Mouse (Mus musculus): ENCODE measurements around the gene Slc44a1. TPM values are rescaled to one million over a fixed set of nuclear protein-coding genes. Genes with fewer than 3 reads are reported as not detected.

Gene Slc44a1
- polyA plus RNA-seq, 1 experiment from 2014 or later = 21.4 TPM

DNA sequence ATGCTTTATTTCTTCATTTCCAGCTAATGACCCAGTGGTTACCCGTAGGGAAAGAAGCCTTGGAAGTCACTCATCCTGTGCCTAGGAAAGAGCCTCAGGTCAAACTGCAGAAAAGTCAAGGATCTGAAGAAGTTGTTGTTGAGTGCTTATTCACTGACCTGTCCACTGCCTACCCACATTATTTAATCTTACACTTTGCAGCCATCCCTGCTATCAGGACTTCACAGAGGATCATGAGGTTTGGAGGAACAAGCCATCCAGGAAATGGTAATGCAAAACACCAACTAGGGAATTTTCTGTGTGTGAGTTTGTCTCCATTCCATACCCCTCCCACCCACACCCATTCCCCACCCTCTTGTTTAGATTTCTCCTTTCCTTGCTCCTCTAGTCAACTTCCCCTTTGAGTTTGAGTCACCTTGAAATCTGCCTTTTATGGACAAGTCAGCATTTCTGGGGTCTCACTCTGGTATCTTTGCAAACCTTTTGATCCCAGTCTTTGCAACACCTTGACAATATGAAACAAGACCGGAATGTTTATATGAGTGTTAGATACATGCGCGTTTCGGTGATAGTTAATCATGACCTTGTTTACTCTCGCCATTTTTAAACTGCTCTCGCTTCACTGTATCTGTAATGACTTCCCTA lies 1.3 kb upstream of the Slc44a1 start:
- Histone ChIP-seq H3K9ac (no peak overlapping the region), H3K27ac (no peak overlapping the region), H3K9me3 (replicated peaks) (no peaks in the 10 kb centered on the region), H3K4me3 (no peak overlapping the region), H3K4me1 (peaks cover 25% of the 10 kb centered on the region), H3K27me3 (peaks cover 8% of the 10 kb centered on the region; the same call in 1 of the 2 replicates), H3K4me2 (replicated peaks) (peak overlapping the region; percentile 99; the same call in 1 of the 2 replicates), H3K36me3 (no peaks in the 10 kb centered on the region)
- no peak for ATAC-seq (ENCODE audit: low FRiP score)
- WGBS = 84% methylated on average over 7 of the region's 7 CpGs

DNA sequence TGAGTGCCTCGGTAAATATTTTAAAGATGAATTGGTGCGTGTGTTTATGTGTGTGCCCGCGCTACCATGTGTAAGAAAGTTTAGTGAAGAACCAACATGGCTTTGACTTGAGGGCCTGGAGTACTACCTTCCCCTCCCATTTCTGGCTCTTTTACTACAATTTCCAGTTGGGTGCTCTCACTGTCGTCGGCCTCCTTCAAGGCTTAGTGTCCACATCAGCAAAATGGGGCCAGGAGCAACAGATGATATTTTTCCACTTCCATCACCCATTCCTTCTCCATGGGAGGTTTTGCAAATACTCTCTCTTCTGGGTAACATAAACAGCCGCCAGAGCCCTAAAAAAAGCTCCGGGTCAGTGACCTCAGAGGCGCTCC lies 590 bp upstream of the Slc44a1 start:
- Histone ChIP-seq H3K4me1 (peaks cover 25% of the 10 kb centered on the region), H3K9me3 (replicated peaks) (no peaks in the 10 kb centered on the region), H3K4me2 (replicated peaks) (peak overlapping the region; percentile 99), H3K27ac (peak overlapping the region; percentile 81), H3K9ac (peak overlapping the region; percentile 80), H3K4me3 (peak overlapping the region; percentile 86), H3K36me3 (no peaks in the 10 kb centered on the region), H3K27me3 (peaks cover 8% of the 10 kb centered on the region; the same call in 1 of the 2 replicates)
- 18% methylated on average over 9 of the region's 9 CpGs for WGBS
- no peak; the same call in 1 of the 2 replicates for ATAC-seq (ENCODE audit: low FRiP score)

GRCm38 (mm10) chr4:53440816-53441571 lies 781 bp downstream of the Slc44a1 start:
- peak; percentile 33 for ATAC-seq (ENCODE audit: low FRiP score)
- Histone ChIP-seq H3K27me3 (peaks cover 8% of the 10 kb centered on the region; the same call in 1 of the 2 replicates), H3K36me3 (no peaks in the 10 kb centered on the region), H3K4me1 (peaks cover 25% of the 10 kb centered on the region), H3K4me3 (peak overlapping the region; percentile 86), H3K9ac (peak overlapping the region; percentile 80), H3K27ac (peak overlapping the region; percentile 81), H3K4me2 (replicated peaks) (peak overlapping the region; percentile 99), H3K9me3 (replicated peaks) (no peaks in the 10 kb centered on the region)
- WGBS = under 1% methylated on average over 38 of the region's 45 CpGs

GRCm38 (mm10) chr4:53441683-53442082 lies 1.5 kb downstream of the Slc44a1 start:
- Histone ChIP-seq H3K4me2 (replicated peaks) (peak overlapping the region; percentile 99), H3K27me3 (peaks cover 8% of the 10 kb centered on the region; the same call in 1 of the 2 replicates), H3K36me3 (no peaks in the 10 kb centered on the region), H3K27ac (no peak overlapping the region), H3K4me1 (peaks cover 25% of the 10 kb centered on the region), H3K9me3 (replicated peaks) (no peaks in the 10 kb centered on the region), H3K9ac (no peak overlapping the region), H3K4me3 (peak overlapping the region; percentile 86)
- ATAC-seq (ENCODE audit: low FRiP score) = no peak
- 32% methylated on average over 4 of the region's 4 CpGs for WGBS

DNA sequence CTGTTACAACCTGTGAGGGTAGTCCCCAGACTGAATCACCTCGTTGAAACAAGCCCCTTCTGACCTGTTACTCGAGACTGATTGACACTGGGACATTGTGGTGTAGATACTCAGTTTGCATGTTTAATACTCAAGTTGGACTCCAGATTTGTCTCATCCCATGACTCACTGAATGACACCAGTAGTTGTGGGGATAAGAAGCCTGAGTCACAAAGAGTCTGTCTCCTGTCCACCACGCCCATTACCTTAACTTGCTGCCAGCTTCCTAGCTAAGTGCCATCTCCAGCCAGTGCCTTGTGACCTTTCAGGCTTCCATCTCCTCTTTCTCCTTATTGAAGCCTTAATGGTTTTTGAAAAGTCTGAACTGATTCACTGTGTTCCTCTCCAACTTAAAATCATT lies 6.0 kb downstream of the Slc44a1 start:
- peaks cover 11% of the 10 kb centered on the region for H3K4me1 ChIP-seq
- ATAC-seq (ENCODE audit: low FRiP score) = no peak
- H3K9me3 ChIP-seq (replicated peaks) = no peaks in the 10 kb centered on the region
- H3K27ac ChIP-seq = no peak overlapping the region
- H3K27me3 ChIP-seq = 0 out of 2 replicates have a peak, but pooled peaks cover 4% of the 10 kb centered on the region
- H3K36me3 ChIP-seq = no peaks in the 10 kb centered on the region
- 77% methylated on average over 3 of the region's 3 CpGs for WGBS
- H3K9ac ChIP-seq = no peak overlapping the region
- no peak overlapping the region for H3K4me3 ChIP-seq
- H3K4me2 ChIP-seq (replicated peaks) = no peak overlapping the region

DNA sequence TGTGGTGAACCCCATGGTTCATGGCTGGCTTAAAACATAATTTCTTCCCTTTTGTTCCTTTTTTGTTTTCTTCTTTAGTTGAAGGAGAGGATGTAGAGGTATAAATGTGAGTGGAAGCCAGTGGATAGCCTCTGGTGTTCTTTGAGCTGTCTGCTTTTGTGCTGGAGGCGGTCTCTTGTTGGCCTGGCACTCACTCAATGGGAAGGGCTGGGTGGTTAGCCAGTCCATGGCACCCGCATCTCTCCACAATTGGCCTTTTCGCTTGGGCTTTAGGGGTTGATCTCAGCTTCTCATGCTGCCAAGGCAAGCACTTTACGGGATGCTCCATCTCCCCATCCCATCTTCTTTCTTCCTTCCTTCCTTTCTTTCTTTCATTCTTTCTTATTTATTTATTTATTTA lies 7.6 kb downstream of the Slc44a1 start:
- no peaks in the 10 kb centered on the region for H3K4me1 ChIP-seq
- H3K27ac ChIP-seq = no peak overlapping the region
- no peak overlapping the region for H3K4me3 ChIP-seq
- H3K9me3 ChIP-seq (replicated peaks) = no peaks in the 10 kb centered on the region
- 93% methylated on average over 4 of the region's 4 CpGs for WGBS
- no peaks in the 10 kb centered on the region for H3K36me3 ChIP-seq
- H3K27me3 ChIP-seq = no peaks in the 10 kb centered on the region
- H3K4me2 ChIP-seq (replicated peaks) = no peak overlapping the region
- no peak for ATAC-seq (ENCODE audit: low FRiP score)
- no peak overlapping the region for H3K9ac ChIP-seq

DNA sequence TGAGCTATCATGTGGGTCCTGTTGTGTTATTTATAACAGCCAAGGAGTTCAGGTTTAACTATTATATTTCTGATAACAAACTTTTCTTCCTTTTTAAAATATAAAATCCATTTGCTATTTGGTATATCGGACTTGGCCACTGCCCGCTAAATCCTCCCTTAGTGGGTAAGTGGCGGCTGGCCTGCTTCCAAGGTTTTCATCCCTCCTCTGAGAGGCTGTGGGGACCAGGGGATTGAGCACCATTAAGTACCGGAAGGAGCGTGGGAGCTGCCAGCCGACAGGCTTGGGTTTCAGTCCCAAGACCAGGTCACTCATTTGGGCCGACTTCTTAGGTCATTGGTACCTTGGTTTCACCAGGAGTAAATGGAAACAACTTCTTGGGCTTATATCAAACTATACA lies 10.5 kb downstream of the Slc44a1 start:
- WGBS = 87% methylated on average over 7 of the region's 7 CpGs
- no peaks in the 10 kb centered on the region for H3K36me3 ChIP-seq
- H3K4me3 ChIP-seq = no peak overlapping the region
- H3K4me2 ChIP-seq (replicated peaks) = no peak overlapping the region
- H3K27ac ChIP-seq = no peak overlapping the region
- H3K9me3 ChIP-seq (replicated peaks) = no peaks in the 10 kb centered on the region
- H3K4me1 ChIP-seq = no peaks in the 10 kb centered on the region
- no peak overlapping the region for H3K9ac ChIP-seq
- ATAC-seq (ENCODE audit: low FRiP score) = no peak
- H3K27me3 ChIP-seq = no peaks in the 10 kb centered on the region

- Histone ChIP-seq H3K4me1 (no peaks in the 10 kb centered on the region), H3K4me3 (no peak overlapping the region), H3K9ac (no peak overlapping the region), H3K36me3 (no peaks in the 10 kb centered on the region), H3K27ac (no peak overlapping the region), H3K9me3 (replicated peaks) (no peaks in the 10 kb centered on the region), H3K4me2 (replicated peaks) (no peak overlapping the region), H3K27me3 (no peaks in the 10 kb centered on the region)
- 68% methylated on average over 4 of the region's 4 CpGs for WGBS
- no peak for ATAC-seq (ENCODE audit: low FRiP score)
Observed at GRCm38 (mm10) chr4:53451887-53452286, 11.7 kb downstream of the Slc44a1 start.

- Histone ChIP-seq H3K9me3 (replicated peaks) (no peaks in the 10 kb centered on the region), H3K27ac (no peak overlapping the region), H3K4me2 (replicated peaks) (no peak overlapping the region), H3K4me1 (no peaks in the 10 kb centered on the region), H3K9ac (no peak overlapping the region), H3K27me3 (no peaks in the 10 kb centered on the region), H3K4me3 (no peak overlapping the region), H3K36me3 (no peaks in the 10 kb centered on the region)
- whole genome bisulfite sequencing = 96% methylated on average over 1 of the region's 1 CpGs
- no peak for ATAC-seq (ENCODE audit: low FRiP score)
Observed at GRCm38 (mm10) chr4:53452457-53452856, 12.2 kb downstream of the Slc44a1 start.

DNA sequence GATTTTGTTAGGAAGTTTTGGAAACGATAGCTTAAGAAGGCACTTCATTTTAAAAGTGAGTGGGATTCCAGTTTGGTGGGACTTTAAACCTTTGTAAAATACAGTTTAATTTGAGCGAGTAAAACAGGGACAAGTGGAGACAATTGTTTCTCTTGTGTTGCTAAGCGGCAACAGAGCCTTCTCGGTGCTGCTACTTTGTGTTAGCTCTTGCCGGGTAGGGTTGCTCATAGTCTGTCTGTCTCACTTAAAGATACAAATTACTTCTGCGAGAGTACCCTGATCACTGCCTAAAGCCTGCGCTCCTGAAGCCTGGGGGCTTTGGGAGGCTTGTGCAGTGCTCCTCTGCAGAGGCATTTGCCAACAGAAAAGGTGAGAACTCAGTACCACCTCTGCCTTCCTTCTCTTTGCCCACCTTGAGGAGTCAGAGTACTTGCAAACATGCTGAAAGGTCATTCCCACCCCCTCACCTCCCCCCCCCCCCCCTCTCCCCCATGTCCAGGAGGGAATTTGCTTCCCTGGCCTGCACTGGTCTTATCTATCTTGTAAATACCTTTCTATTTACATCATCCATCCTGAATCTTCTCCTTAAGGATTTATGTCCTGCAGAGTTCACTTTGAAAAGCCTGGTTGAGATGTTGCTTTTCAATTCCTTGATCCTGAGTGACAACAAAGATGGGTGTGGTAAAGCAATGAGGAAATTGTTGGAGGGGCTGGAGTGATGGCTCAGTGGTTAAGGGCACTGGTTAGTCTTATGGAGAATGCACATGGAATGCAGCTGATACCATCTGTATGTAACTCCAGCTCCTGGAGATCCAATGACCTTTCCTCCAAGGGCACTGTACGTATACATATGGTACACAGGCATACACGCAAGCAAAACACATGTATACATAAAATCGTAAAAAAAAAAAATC lies 13.0 kb downstream of the Slc44a1 start:
- no peak overlapping the region for H3K4me3 ChIP-seq
- no peak overlapping the region for H3K27ac ChIP-seq
- no peaks in the 10 kb centered on the region for H3K4me1 ChIP-seq
- H3K9me3 ChIP-seq (replicated peaks) = no peaks in the 10 kb centered on the region
- 56% methylated on average over 10 of the region's 10 CpGs for WGBS
- no peaks in the 10 kb centered on the region for H3K27me3 ChIP-seq
- ATAC-seq (ENCODE audit: low FRiP score) = no peak
- H3K4me2 ChIP-seq (replicated peaks) = no peak overlapping the region
- H3K9ac ChIP-seq = no peak overlapping the region
- H3K36me3 ChIP-seq = no peaks in the 10 kb centered on the region

- Histone ChIP-seq H3K4me1 (no peaks in the 10 kb centered on the region), H3K4me2 (replicated peaks) (no peak overlapping the region), H3K27ac (no peak overlapping the region), H3K4me3 (no peak overlapping the region), H3K9me3 (replicated peaks) (no peaks in the 10 kb centered on the region), H3K9ac (no peak overlapping the region), H3K36me3 (no peaks in the 10 kb centered on the region), H3K27me3 (no peaks in the 10 kb centered on the region)
- 85% methylated on average over 2 of the region's 2 CpGs for WGBS
- no peak for ATAC-seq (ENCODE audit: low FRiP score)
Observed at GRCm38 (mm10) chr4:53455885-53456284, 15.7 kb downstream of the Slc44a1 start.

- H3K27ac ChIP-seq = no peak overlapping the region
- H3K4me3 ChIP-seq = no peak overlapping the region
- H3K9ac ChIP-seq = no peak overlapping the region
- no peaks in the 10 kb centered on the region for H3K36me3 ChIP-seq
- no peak overlapping the region for H3K4me2 ChIP-seq (replicated peaks)
- H3K27me3 ChIP-seq = no peaks in the 10 kb centered on the region
- 89% methylated on average over 6 of the region's 6 CpGs for WGBS
- no peaks in the 10 kb centered on the region for H3K9me3 ChIP-seq (replicated peaks)
- ATAC-seq (ENCODE audit: low FRiP score) = no peak
- H3K4me1 ChIP-seq = no peaks in the 10 kb centered on the region
Observed at GRCm38 (mm10) chr4:53456570-53456969, 16.4 kb downstream of the Slc44a1 start.
